Mouse (Mus musculus): ENCODE data around the gene Mgat4c. TPM values are rescaled to one million over a fixed set of nuclear protein-coding genes. Genes with fewer than 3 reads are reported as not detected.

Gene Mgat4c
- polyA plus RNA-seq (2014; fragmentation: Nextera tagmentation; extraction: Ambion mirVana), result 0.42 TPM in 1 of 2 replicates, not detected in the other

DNA sequence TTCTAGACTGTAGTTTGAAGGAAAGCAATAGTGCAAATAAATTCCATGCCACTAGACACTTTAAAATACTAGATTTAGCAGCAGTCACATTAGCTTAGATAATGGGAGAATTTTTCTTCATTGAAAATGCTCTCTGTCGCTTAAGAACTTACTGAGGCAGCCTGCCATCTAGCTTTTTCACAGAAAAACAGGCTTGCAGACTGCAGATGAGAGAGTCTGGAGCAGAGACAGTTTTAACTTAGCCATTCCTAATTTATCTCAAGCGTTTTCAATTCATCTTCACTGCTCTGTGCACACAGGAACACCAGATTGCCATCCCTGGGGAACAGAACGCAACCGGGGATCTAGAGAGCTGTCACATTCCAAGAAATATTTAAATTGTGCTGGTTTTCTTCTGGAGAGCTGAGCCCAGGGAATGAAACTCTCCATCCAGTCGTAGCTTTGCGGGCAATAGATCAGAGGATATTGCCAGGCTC is at the start of gene Mgat4c:
Mgat4c (plus strand) TSS at position 51 of the 476 bp plus-strand sequence.
- H3K4me1 ChIP-seq (ENCODE audit: control insufficient read depth, insufficient read depth, low read length), result no peaks in the 10 kb centered on the region
- H3K9me3 ChIP-seq (replicated peaks; ENCODE audit: control insufficient read depth, low read length), result no peaks in the 10 kb centered on the region
- H3K4me3 ChIP-seq (ENCODE audit: low read depth, low read length), result no peak within 1 kb of the TSS
- WGBS (ENCODE audit: insufficient replicate concordance), result 66% methylated on average over 6 of the region's 6 CpGs
- no peak within 1 kb of the TSS for H3K4me2 ChIP-seq
- no peak within 1 kb of the TSS for H3K9ac ChIP-seq (ENCODE audit: low read depth, low read length)
- ATAC-seq (replicated peaks; ENCODE audit: insufficient number of reproducible peaks, low FRiP score, low TSS enrichment), result no peak
- H3K27ac ChIP-seq (ENCODE audit: low read depth, low read length), result no peak within 1 kb of the TSS
- no peaks in the 10 kb centered on the region for H3K36me3 ChIP-seq (ENCODE audit: control insufficient read depth, insufficient read depth, low read length)
- H3K27me3 ChIP-seq (ENCODE audit: control insufficient read depth, insufficient read depth, low read length), result no peaks in the 10 kb centered on the region

DNA sequence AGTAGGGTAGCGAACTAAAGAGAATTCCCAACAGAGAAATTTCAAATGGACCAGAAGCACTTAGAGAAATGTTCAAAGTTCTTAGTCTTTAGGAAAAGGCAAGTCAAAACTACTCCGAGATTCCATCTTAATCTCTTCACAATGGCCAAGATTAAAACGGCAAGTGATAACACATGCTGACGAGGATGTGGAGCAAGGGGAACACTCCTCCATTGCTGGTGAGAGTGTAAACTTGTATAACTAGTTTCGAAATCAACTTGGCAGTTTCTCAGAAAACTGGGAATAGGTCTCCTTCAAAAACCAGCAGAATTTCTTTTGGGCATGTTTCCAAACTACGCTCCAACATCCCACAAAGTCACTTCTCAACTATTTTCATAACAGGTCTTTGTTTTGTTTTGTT is 46.0 kb upstream of the Mgat4c start:
- no peaks in the 10 kb centered on the region for H3K9me3 ChIP-seq (replicated peaks; ENCODE audit: control insufficient read depth, low read length)
- H3K4me3 ChIP-seq (ENCODE audit: low read depth, low read length), result no peak overlapping the region
- ATAC-seq (replicated peaks; ENCODE audit: insufficient number of reproducible peaks, low FRiP score, low TSS enrichment), result no peak
- no peak overlapping the region for H3K27ac ChIP-seq (ENCODE audit: low read depth, low read length)
- WGBS (ENCODE audit: insufficient replicate concordance), result 77% methylated on average over 6 of the region's 6 CpGs
- H3K36me3 ChIP-seq (ENCODE audit: control insufficient read depth, insufficient read depth, low read length), result no peaks in the 10 kb centered on the region
- no peak overlapping the region for H3K9ac ChIP-seq (ENCODE audit: low read depth, low read length)
- H3K27me3 ChIP-seq (ENCODE audit: control insufficient read depth, insufficient read depth, low read length), result no peaks in the 10 kb centered on the region
- no peaks in the 10 kb centered on the region for H3K4me1 ChIP-seq (ENCODE audit: control insufficient read depth, insufficient read depth, low read length)
- H3K4me2 ChIP-seq, result no peak overlapping the region

DNA sequence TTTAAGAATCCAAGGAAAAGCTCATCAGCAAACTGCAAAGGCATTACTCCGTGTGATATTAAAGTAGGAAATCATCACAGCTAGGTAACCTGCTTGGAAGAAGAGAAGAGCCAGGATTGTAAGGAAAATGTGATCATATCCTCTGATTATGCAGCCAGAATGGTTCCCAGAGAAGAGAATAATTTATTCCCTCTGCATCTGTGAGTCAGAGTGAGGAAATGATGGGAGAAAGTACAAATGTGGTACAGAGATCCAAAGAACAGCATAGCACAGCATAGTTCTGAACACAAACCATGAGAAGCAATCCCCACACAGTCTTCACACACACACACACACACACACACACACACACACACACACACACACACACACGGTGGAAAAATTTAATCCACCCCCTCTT is 40.2 kb upstream of the Mgat4c start:
- no peak overlapping the region for H3K9ac ChIP-seq (ENCODE audit: low read depth, low read length)
- no peaks in the 10 kb centered on the region for H3K36me3 ChIP-seq (ENCODE audit: control insufficient read depth, insufficient read depth, low read length)
- ATAC-seq (replicated peaks; ENCODE audit: insufficient number of reproducible peaks, low FRiP score, low TSS enrichment), result no peak
- H3K9me3 ChIP-seq (replicated peaks; ENCODE audit: control insufficient read depth, low read length), result no peaks in the 10 kb centered on the region
- H3K4me2 ChIP-seq, result no peak overlapping the region
- H3K4me1 ChIP-seq (ENCODE audit: control insufficient read depth, insufficient read depth, low read length), result no peaks in the 10 kb centered on the region
- no peak overlapping the region for H3K27ac ChIP-seq (ENCODE audit: low read depth, low read length)
- no peak overlapping the region for H3K4me3 ChIP-seq (ENCODE audit: low read depth, low read length)
- H3K27me3 ChIP-seq (ENCODE audit: control insufficient read depth, insufficient read depth, low read length), result no peaks in the 10 kb centered on the region
- WGBS (ENCODE audit: insufficient replicate concordance), result 85% methylated on average over 2 of the region's 2 CpGs

DNA sequence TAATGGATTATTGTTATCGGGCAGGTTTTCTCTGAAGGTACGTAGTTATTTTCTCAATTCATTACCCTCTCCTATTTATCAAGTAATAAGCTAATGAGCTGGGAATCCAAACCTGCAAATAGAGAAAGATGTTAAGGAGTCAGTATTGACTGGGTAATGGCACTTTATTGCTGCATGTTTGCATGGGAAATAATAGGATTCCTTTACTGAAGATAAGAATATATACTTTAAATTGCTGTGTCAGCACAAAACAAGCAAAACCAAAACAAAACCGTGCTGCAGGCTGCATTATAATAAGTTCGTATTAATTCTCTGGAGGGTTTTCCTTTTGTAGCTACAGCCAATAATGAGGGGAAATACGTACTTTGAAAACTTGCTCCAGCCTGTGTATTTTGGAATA is 627 bp downstream of the Mgat4c start:
- WGBS (ENCODE audit: insufficient replicate concordance), result 80% methylated on average over 5 of the region's 5 CpGs
- no peaks in the 10 kb centered on the region for H3K36me3 ChIP-seq (ENCODE audit: control insufficient read depth, insufficient read depth, low read length)
- no peak for ATAC-seq (replicated peaks; ENCODE audit: insufficient number of reproducible peaks, low FRiP score, low TSS enrichment)
- no peak overlapping the region for H3K27ac ChIP-seq (ENCODE audit: low read depth, low read length)
- H3K27me3 ChIP-seq (ENCODE audit: control insufficient read depth, insufficient read depth, low read length), result no peaks in the 10 kb centered on the region
- H3K9ac ChIP-seq (ENCODE audit: low read depth, low read length), result no peak overlapping the region
- H3K4me3 ChIP-seq (ENCODE audit: low read depth, low read length), result no peak overlapping the region
- no peak overlapping the region for H3K4me2 ChIP-seq
- no peaks in the 10 kb centered on the region for H3K4me1 ChIP-seq (ENCODE audit: control insufficient read depth, insufficient read depth, low read length)
- H3K9me3 ChIP-seq (replicated peaks; ENCODE audit: control insufficient read depth, low read length), result no peaks in the 10 kb centered on the region

DNA sequence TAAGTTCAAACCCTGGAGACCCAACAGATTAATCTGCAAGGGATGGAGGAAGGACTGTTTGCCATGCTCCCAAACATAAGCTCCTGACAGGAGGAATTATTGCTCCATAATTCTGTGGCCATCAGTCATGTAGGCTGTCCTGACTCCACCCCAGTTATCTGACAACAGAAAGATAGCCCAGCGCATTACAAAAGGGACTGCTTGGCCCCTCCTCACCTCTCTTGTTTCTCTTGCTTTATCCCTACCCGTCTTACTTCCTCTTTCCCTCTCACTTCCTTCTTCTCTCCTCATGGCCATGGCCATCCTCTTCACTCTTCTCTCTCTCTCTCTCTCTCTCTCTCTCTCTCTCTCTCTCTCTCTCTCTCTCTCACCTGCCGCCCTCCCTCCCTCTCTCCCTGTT is 80.5 kb downstream of the Mgat4c start:
- no peaks in the 10 kb centered on the region for H3K9me3 ChIP-seq (replicated peaks; ENCODE audit: control insufficient read depth, low read length)
- no peak overlapping the region for H3K4me3 ChIP-seq (ENCODE audit: low read depth, low read length)
- H3K36me3 ChIP-seq (ENCODE audit: control insufficient read depth, insufficient read depth, low read length), result no peaks in the 10 kb centered on the region
- no peaks in the 10 kb centered on the region for H3K27me3 ChIP-seq (ENCODE audit: control insufficient read depth, insufficient read depth, low read length)
- no peaks in the 10 kb centered on the region for H3K4me1 ChIP-seq (ENCODE audit: control insufficient read depth, insufficient read depth, low read length)
- no peak overlapping the region for H3K4me2 ChIP-seq
- H3K27ac ChIP-seq (ENCODE audit: low read depth, low read length), result no peak overlapping the region
- no peak for ATAC-seq (replicated peaks; ENCODE audit: insufficient number of reproducible peaks, low FRiP score, low TSS enrichment)
- no peak overlapping the region for H3K9ac ChIP-seq (ENCODE audit: low read depth, low read length)
- WGBS (ENCODE audit: insufficient replicate concordance), result 69% methylated on average over 3 of the region's 3 CpGs

DNA sequence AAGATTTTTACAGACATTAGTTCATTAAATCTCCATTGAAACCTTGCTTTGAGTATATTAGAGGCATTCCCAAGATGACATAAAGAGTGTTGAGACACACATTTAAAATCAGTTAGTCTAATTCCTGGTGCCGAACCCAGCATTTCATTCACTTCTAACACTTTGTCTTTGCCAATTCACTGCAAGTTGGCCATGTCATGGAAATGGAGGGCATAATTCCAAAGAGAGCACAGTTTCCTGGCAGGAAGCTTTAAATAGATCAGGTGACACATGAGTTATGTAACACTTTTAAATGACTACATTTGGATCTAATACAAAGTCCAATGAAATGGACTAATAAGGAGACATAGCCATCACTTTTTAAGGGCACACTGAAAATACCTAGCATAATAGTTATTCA is 89.4 kb downstream of the Mgat4c start:
- ATAC-seq (replicated peaks; ENCODE audit: insufficient number of reproducible peaks, low FRiP score, low TSS enrichment), result no peak
- 84% methylated on average over 1 of the region's 1 CpGs for WGBS (ENCODE audit: insufficient replicate concordance)
- Histone ChIP-seq H3K27ac (ENCODE audit: low read depth, low read length) (no peak overlapping the region), H3K27me3 (ENCODE audit: control insufficient read depth, insufficient read depth, low read length) (no peaks in the 10 kb centered on the region), H3K36me3 (ENCODE audit: control insufficient read depth, insufficient read depth, low read length) (no peaks in the 10 kb centered on the region), H3K4me2 (no peak overlapping the region), H3K4me3 (ENCODE audit: low read depth, low read length) (no peak overlapping the region), H3K4me1 (ENCODE audit: control insufficient read depth, insufficient read depth, low read length) (no peaks in the 10 kb centered on the region), H3K9me3 (replicated peaks; ENCODE audit: control insufficient read depth, low read length) (no peaks in the 10 kb centered on the region), H3K9ac (ENCODE audit: low read depth, low read length) (no peak overlapping the region)

DNA sequence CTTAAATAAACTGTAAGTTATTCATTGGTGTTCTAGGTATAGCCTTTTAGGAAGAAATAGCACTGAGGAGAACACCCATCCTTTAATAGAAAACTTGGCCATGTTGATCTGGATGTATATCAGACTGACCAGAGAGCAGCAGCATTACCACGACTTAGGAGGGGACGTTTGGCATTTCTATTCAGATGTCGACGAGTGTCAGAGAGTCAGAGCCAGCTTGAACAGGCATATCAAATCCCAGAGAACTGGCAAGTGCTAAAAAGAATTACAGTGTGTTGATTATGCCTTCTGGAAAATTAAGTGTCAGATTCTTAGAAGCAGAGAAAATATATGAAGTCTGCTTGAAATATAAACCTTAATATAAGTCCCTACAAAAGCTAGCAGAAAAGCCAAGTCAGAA is 89.9 kb downstream of the Mgat4c start:
- H3K27ac ChIP-seq (ENCODE audit: low read depth, low read length), result no peak overlapping the region
- H3K4me2 ChIP-seq, result no peak overlapping the region
- no peak for ATAC-seq (replicated peaks; ENCODE audit: insufficient number of reproducible peaks, low FRiP score, low TSS enrichment)
- no peaks in the 10 kb centered on the region for H3K36me3 ChIP-seq (ENCODE audit: control insufficient read depth, insufficient read depth, low read length)
- no peaks in the 10 kb centered on the region for H3K9me3 ChIP-seq (replicated peaks; ENCODE audit: control insufficient read depth, low read length)
- H3K27me3 ChIP-seq (ENCODE audit: control insufficient read depth, insufficient read depth, low read length), result no peaks in the 10 kb centered on the region
- no peaks in the 10 kb centered on the region for H3K4me1 ChIP-seq (ENCODE audit: control insufficient read depth, insufficient read depth, low read length)
- H3K9ac ChIP-seq (ENCODE audit: low read depth, low read length), result no peak overlapping the region
- H3K4me3 ChIP-seq (ENCODE audit: low read depth, low read length), result no peak overlapping the region
- 71% methylated on average over 4 of the region's 4 CpGs for WGBS (ENCODE audit: insufficient replicate concordance)

DNA sequence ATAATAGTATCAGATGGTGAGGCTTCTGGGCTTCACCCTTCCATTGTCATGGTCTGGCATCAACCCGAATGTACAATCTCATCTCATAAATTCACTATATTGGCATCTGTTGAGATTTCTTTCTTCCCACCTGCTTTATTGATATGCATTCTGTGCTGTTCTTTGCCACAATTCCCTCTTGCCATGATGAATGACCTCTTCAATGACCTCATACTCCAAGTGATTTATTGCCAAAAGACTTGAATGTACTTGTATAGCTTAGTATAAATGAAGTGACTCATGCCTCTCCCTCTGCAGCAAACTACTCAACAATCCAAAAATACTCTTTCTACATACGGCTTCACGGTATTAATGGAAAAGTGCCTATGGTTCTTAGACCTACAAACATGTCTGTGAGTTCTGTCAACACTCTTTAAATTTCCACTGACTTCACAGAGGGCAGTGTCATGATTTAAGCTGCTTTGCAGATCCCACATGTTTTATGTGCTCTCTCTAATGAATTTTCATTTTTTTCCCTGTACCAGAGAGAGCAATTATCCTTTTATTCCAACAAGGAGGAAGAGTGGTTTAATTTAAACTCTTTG is 102.0 kb downstream of the Mgat4c start:
- no peak overlapping the region for H3K9ac ChIP-seq (ENCODE audit: low read depth, low read length)
- H3K4me1 ChIP-seq (ENCODE audit: control insufficient read depth, insufficient read depth, low read length), result no peaks in the 10 kb centered on the region
- 68% methylated on average over 3 of the region's 3 CpGs for WGBS (ENCODE audit: insufficient replicate concordance)
- no peaks in the 10 kb centered on the region for H3K9me3 ChIP-seq (replicated peaks; ENCODE audit: control insufficient read depth, low read length)
- ATAC-seq (replicated peaks; ENCODE audit: insufficient number of reproducible peaks, low FRiP score, low TSS enrichment), result no peak
- no peak overlapping the region for H3K27ac ChIP-seq (ENCODE audit: low read depth, low read length)
- H3K27me3 ChIP-seq (ENCODE audit: control insufficient read depth, insufficient read depth, low read length), result no peaks in the 10 kb centered on the region
- no peak overlapping the region for H3K4me2 ChIP-seq
- no peak overlapping the region for H3K4me3 ChIP-seq (ENCODE audit: low read depth, low read length)
- no peaks in the 10 kb centered on the region for H3K36me3 ChIP-seq (ENCODE audit: control insufficient read depth, insufficient read depth, low read length)

DNA sequence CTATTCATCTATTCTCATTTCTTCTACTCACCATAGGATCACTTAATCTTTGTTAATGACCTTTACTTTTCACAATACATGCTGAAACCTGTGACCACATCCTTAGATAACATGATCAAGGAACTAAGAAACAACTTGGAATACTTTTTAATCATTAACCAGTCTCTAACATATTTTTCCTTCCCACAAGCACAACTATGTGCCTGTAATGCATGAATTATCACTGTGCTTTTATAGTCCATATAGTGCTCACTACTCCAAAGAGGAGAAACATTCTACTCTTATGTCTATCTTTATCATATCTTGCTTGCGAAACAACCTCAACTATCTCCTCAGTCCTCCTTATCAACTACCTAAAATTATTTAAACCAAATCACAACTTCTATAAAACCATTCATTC is 114.2 kb downstream of the Mgat4c start:
- Histone ChIP-seq H3K27ac (ENCODE audit: low read depth, low read length) (no peak overlapping the region), H3K4me1 (ENCODE audit: control insufficient read depth, insufficient read depth, low read length) (no peaks in the 10 kb centered on the region)
- WGBS (ENCODE audit: insufficient replicate concordance), result 92% methylated on average over 1 of the region's 1 CpGs

More for the DNA sequence above, 114.2 kb downstream of the Mgat4c start:
- Histone ChIP-seq H3K4me3 (ENCODE audit: low read depth, low read length) (no peak overlapping the region), H3K9me3 (replicated peaks; ENCODE audit: control insufficient read depth, low read length) (no peaks in the 10 kb centered on the region), H3K36me3 (ENCODE audit: control insufficient read depth, insufficient read depth, low read length) (no peaks in the 10 kb centered on the region), H3K27me3 (ENCODE audit: control insufficient read depth, insufficient read depth, low read length) (no peaks in the 10 kb centered on the region), H3K9ac (ENCODE audit: low read depth, low read length) (no peak overlapping the region), H3K4me2 (no peak overlapping the region)
- ATAC-seq (replicated peaks; ENCODE audit: insufficient number of reproducible peaks, low FRiP score, low TSS enrichment), result no peak

Data from heart, embryonic 11.5 days (tissue).